Mouse (Mus musculus): Measurements from ENCODE around the gene Ift57.

- TF ChIP-seq CTCF (IDR thresholded peaks at IDR 0.05) (no peak), EP300 (IDR thresholded peaks at IDR 0.05) (no peak)
Observed at GRCm38 (mm10) chr16:49806920-49807319, 107.9 kb downstream of the Ift57 start.

Measured in lung, postnatal 0 days (tissue).